Mouse (Mus musculus) lung, embryonic 14.5 days (tissue): ENCODE data around the gene Mrc2. TPM values are rescaled to one million over a fixed set of nuclear protein-coding genes. Genes with fewer than 3 reads are reported as not detected.

Experiments used
- ATAC-seq: fragments of 200-750 bp; cut with Nextera tagmentation; 2 replicates; pipeline ENCODE4 v1.8.0; 2017; ENCODE audit warnings: mild to moderate bottlenecking, moderate TSS enrichment, moderate library complexity; ENCODE audit not compliant: insufficient read depth
- DNase-seq: peaks from one replicate; pipeline ENCODE4 v3.0.0-alpha.2; 2015
- H3K27ac ChIP-seq: fragments of 300-500 bp; sonication (generic); 2 replicates; pipeline ENCODE4 v1.5.1; 2014; ENCODE audit warnings: low read depth, mild to moderate bottlenecking, moderate library complexity
- H3K27me3 ChIP-seq: fragments of 300-500 bp; sonication (generic); 2 replicates; pipeline ENCODE4 v1.6.1; 2014; ENCODE audit warnings: low read length, control low read depth; ENCODE audit not compliant: insufficient read depth
- H3K36me3 ChIP-seq: fragments of 300-500 bp; sonication (generic); 2 replicates; pipeline ENCODE4 v1.6.1; 2014; ENCODE audit warnings: control low read depth; ENCODE audit not compliant: insufficient read depth
- H3K4me1 ChIP-seq: fragments of 300-500 bp; sonication (generic); 2 replicates; pipeline ENCODE4 v1.6.1; 2014; ENCODE audit warnings: antibody characterized with exemption, control low read depth; ENCODE audit not compliant: insufficient read depth
- H3K4me2 ChIP-seq: fragments of 300-500 bp; sonication (generic); 2 replicates; pipeline ENCODE4 v1.6.1; 2014; ENCODE audit warnings: mild to moderate bottlenecking
- H3K4me3 ChIP-seq: fragments of 300-500 bp; sonication (generic); 2 replicates; pipeline ENCODE4 v1.5.1; 2014; ENCODE audit warnings: low read depth, low read length
- H3K9ac ChIP-seq: fragments of 300-500 bp; sonication (generic); 2 replicates; pipeline ENCODE4 v1.6.1; 2014
- H3K9me3 ChIP-seq: fragments of 300-500 bp; sonication (generic); 2 replicates; pipeline ENCODE4 v1.6.1; 2016; ENCODE audit warnings: low read depth, low read length, control low read depth
- CTCF ChIP-seq: IDR thresholded peaks from 2 replicates; pipeline ENCODE4 v1.5.1; 2016; ENCODE audit warnings: antibody characterized with exemption, low read depth
- WGBS: fragments of 180-500 bp; shearing (Covaris S2); extraction: QIAGEN DNeasy Blood & Tissue Kit; methylation state at CpG from one replicate; pipeline ENCODE4 v1.1.7; 2014; 5-methylcytosine and 5-hydroxymethylcytosine counted together
- polyA plus RNA-seq: library from polyadenylated mRNA; unstranded; fragments of >200 nt; fragmentation: Nextera tagmentation; extraction: Ambion mirVana; gene quantifications from 2 replicates; pipeline ENCODE4 v1.2.1, GENCODE M21; 2014

The Mrc2 gene
- polyA plus RNA-seq, 1 experiment from 2014 or later: 20.0 TPM

DNA sequence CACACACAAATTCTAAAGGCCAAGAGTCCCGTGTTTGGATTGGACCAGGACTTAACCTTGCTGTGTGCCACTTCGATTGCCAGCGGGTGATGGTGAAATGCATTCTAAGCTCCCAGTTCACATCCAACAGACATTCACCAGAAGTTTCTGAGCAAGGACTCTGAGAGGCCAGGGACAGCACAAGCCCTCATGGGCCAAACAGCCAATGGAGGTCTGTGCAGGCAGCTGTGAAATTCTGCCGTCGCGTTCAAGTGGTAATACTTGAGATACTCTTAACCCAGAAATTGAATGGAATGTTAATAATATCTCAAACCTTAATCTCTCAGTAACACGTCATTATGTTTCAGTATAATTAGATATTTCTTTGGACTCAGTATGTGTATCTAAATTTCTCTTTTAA is 17.8 kb downstream of the Mrc2 start:
- H3K4me1 ChIP-seq: peaks cover 42% of the 10 kb centered on the region
- no peak overlapping the region for H3K4me2 ChIP-seq
- peaks cover 12% of the 10 kb centered on the region for H3K36me3 ChIP-seq
- no peak overlapping the region for H3K9ac ChIP-seq
- WGBS: 65% methylated on average over 7 of the region's 7 CpGs
- no peak for TF ChIP-seq CTCF
- DNase-seq (peak; percentile 70), ATAC-seq (0 out of 2 replicates have a peak, but pooled peaks have one; percentile 25)
- H3K27me3 ChIP-seq: no peaks in the 10 kb centered on the region
- H3K9me3 ChIP-seq: no peaks in the 10 kb centered on the region
- no peak overlapping the region for H3K4me3 ChIP-seq
- H3K27ac ChIP-seq: peak overlapping the region; percentile 58; the same call in 1 of the 2 replicates

DNA sequence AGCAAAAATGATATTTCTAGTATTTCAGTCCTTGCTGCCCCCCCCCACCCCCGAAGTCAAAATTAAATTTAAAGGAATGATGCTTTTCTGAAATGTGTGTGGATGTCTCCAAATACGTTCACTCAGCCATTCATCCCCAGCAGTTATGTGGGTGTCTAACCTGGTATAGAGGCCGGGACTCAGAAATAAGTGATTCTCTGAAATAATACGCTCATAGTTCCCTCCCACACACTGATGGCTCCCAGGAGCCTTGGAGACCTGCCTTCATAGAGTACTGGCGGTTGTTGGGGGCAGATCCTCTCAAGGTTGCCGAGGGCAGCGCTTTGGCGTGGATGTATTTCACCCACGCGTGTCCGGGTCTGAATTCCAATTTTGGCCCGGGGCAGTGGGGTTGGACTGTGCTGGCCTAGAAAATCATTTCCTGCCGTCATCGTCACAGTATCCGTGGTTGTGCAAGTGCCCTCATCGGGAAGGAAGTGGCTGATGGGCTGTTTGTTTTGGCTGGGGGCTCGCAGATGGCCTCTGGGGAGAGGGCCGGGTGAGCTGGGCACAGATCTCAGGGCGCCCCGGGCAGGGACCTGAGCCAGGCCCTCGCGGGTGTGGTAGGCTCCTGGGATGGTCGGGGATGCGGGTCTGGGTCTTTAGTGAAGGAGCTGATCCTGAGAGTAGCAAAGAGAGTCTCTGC is 19.0 kb downstream of the Mrc2 start:
- H3K9ac ChIP-seq: no peak overlapping the region
- H3K4me2 ChIP-seq: peak overlapping the region; percentile 32; the same call in 1 of the 2 replicates
- no peak for ATAC-seq
- H3K9me3 ChIP-seq: no peaks in the 10 kb centered on the region
- no peak for TF ChIP-seq CTCF
- no peak overlapping the region for H3K4me3 ChIP-seq
- whole genome bisulfite sequencing: 49% methylated on average over 24 of the region's 24 CpGs
- peaks cover 6% of the 10 kb centered on the region; the same call in 1 of the 2 replicates for H3K36me3 ChIP-seq
- H3K27ac ChIP-seq: peak overlapping the region; percentile 75
- no peaks in the 10 kb centered on the region for H3K27me3 ChIP-seq
- peaks cover 42% of the 10 kb centered on the region for H3K4me1 ChIP-seq
- peak; percentile 67 for DNase-seq

DNA sequence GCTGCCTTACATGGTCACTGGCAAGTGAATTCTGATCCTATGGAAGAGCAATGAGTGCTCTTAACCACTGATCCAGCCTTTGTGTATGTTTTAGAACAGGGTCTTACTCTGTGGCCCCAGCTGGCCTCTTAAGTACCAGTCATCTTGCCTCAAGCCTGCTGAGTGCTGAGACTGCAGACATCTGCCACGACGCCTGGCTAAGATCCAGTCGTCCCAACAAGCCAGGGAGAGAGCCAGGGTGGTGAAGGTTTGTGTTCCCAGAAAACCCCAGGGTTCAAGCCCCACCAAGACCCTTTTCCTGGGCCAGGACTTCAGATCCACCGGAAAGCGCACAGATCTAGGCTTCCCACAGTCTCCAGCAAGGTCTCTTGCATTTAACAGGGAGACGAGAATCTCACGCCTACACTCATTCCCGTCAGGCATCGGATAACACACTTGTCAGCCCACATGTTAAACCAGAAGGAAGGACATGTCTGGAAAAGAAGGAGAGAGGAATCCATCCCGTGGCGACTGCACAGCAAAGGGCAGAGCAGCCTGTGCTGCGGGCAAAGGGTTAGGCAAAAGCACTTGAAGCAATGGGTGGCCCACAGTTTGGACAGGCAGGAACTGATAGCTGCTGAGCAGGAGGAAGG is 20.0 kb downstream of the Mrc2 start:
- Histone ChIP-seq H3K4me3 (no peak overlapping the region), H3K9ac (no peak overlapping the region), H3K27ac (peak overlapping the region; percentile 75), H3K4me1 (peaks cover 42% of the 10 kb centered on the region), H3K36me3 (0 out of 2 replicates have a peak, but pooled peaks cover 3% of the 10 kb centered on the region), H3K9me3 (no peaks in the 10 kb centered on the region), H3K27me3 (no peaks in the 10 kb centered on the region), H3K4me2 (no peak overlapping the region)
- peak; percentile 68 for DNase-seq
- TF ChIP-seq CTCF: no peak
- ATAC-seq: peak; percentile 33; the same call in 1 of the 2 replicates
- WGBS: 27% methylated on average over 12 of the region's 12 CpGs

DNA sequence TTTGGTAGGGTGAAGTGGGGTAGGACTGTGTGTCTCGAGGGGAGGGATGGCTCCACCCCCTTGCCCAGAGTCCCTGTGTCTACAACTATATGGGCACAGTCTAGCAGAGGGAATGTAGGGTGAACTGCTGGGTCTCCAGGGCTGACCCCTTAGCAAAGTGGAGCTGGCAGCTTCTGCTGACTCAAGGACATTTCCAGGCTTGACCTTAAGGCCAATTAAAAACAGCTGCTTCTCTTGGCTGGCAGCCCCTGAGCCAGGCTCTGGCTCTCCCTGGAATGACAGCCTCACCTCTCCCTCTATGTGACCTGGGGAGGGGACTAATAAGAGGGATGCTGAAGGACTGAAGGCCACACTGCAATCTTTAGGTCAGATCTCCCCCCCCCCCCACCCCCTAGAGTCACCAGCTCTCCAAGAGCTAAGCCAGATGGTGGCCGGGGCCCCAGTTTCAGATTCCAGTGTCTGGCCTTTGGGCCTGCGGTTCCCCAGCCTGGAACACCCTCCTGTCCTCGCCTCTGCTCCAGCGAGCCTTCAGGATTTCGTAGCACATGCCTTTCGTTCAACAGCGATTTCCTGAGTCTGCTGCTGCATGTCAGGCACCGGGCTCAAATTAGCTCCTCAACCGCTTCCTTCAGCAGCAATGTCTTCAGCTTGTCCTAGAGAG is 20.7 kb downstream of the Mrc2 start:
- peak overlapping the region; percentile 75 for H3K27ac ChIP-seq
- no peaks in the 10 kb centered on the region for H3K27me3 ChIP-seq
- 13% methylated on average over 10 of the region's 10 CpGs for WGBS
- H3K4me3 ChIP-seq: no peak overlapping the region
- H3K9ac ChIP-seq: no peak overlapping the region
- peak; percentile 64 for ATAC-seq
- DNase-seq: peak; percentile 67
- H3K4me1 ChIP-seq: peaks cover 42% of the 10 kb centered on the region
- no peak overlapping the region for H3K4me2 ChIP-seq
- H3K9me3 ChIP-seq: no peaks in the 10 kb centered on the region
- no peak for TF ChIP-seq CTCF
- H3K36me3 ChIP-seq: 0 out of 2 replicates have a peak, but pooled peaks cover 3% of the 10 kb centered on the region

DNA sequence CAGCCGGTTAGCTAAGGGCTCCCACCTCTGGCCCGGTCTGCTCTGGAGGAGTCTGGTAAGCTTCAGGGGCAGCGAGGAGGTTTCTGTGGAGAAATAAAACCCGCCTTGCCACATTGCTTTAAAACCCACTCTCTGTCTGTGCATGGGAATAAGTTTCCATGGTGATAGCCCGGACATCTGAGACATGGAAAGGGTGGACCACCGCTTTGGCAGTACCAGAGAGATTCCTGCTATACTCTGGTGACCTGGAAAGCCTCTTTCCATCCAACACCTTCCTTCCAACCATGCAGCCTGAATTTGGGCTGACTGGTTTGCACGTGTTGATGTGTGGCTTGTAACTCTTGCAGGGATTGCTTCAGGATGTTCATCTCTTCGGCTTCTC is 21.2 kb downstream of the Mrc2 start:
- ATAC-seq (no peak), DNase-seq (no peak)
- Histone ChIP-seq H3K27ac (peak overlapping the region; percentile 75), H3K4me1 (peaks cover 42% of the 10 kb centered on the region), H3K9ac (no peak overlapping the region), H3K9me3 (no peaks in the 10 kb centered on the region), H3K27me3 (no peaks in the 10 kb centered on the region), H3K36me3 (0 out of 2 replicates have a peak, but pooled peaks cover 3% of the 10 kb centered on the region), H3K4me2 (no peak overlapping the region), H3K4me3 (no peak overlapping the region)
- TF ChIP-seq CTCF: no peak
- whole genome bisulfite sequencing: 43% methylated on average over 8 of the region's 8 CpGs

DNA sequence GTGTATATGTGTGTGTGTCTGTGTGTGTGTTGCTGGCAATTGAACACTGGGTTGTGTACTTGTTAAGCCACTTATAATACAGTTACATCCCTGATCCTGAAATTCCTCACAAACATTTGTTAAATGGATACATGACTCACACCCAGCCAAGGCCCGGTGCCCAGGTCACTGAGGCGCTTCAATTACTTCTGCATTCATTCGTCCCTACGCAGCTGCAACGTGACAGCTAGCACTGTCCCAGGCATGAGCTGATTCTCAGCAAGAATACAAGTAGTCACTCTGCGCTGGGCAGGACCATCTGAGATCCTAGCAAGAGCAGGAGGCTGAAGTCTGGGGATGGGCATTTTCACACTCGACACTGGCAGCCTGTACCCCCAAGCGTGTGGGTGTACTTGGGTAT is 22.9 kb downstream of the Mrc2 start:
- H3K27me3 ChIP-seq: no peaks in the 10 kb centered on the region
- no peaks in the 10 kb centered on the region for H3K9me3 ChIP-seq
- no peak overlapping the region for H3K4me2 ChIP-seq
- H3K4me1 ChIP-seq: peaks cover 36% of the 10 kb centered on the region
- DNase-seq: no peak
- no peak overlapping the region for H3K4me3 ChIP-seq
- H3K9ac ChIP-seq: no peak overlapping the region
- WGBS: 73% methylated on average over 8 of the region's 8 CpGs
- no peak for TF ChIP-seq CTCF
- H3K27ac ChIP-seq: no peak overlapping the region
- ATAC-seq: no peak
- 0 out of 2 replicates have a peak, but pooled peaks cover 3% of the 10 kb centered on the region for H3K36me3 ChIP-seq

DNA sequence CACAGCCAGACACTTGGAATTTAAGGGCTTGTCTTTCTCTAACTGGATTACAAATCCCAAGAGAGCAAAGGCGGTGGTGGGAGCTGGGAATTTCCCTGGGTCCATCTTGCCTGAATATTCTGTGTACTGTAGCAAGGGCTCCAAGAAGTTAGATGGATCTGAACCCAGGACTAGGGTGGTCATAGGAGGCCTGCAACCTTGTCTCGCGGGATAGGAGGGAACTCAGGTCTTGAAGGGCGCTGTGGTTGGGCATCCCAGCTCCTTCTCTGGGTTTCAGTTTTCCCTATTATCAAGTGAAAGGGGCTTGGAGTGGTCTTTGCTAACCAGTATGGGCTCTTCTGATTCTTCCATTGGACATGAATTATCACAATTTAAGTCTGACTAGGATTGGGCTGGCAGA is 23.7 kb downstream of the Mrc2 start:
- no peak for TF ChIP-seq CTCF
- Histone ChIP-seq H3K36me3 (0 out of 2 replicates have a peak, but pooled peaks cover 3% of the 10 kb centered on the region), H3K27me3 (no peaks in the 10 kb centered on the region), H3K27ac (no peak overlapping the region), H3K4me3 (no peak overlapping the region), H3K4me2 (no peak overlapping the region), H3K4me1 (peaks cover 35% of the 10 kb centered on the region), H3K9ac (no peak overlapping the region), H3K9me3 (no peaks in the 10 kb centered on the region)
- no peak for ATAC-seq
- no peak for DNase-seq
- 88% methylated on average over 4 of the region's 4 CpGs for WGBS
